Mouse (Mus musculus) thymus, adult 2 months (tissue): ENCODE results near the gene Hsf2.
"Not testable (repeated sequence)": the region's sequence is repeated elsewhere in the genome, so short reads cannot be mapped to it uniquely, and the experiment has no call there.

Experiments used
- CTCF ChIP-seq: fragments of 200-500 bp; IDR thresholded peaks from 2 replicates; pipeline ENCODE4 v1.5.1; 2012; ENCODE audit warnings: mild to moderate bottlenecking, control low read depth, low read length, moderate library complexity, borderline replicate concordance; ENCODE audit not compliant: control insufficient read depth, poor library complexity, insufficient read depth; ENCODE audit errors: extremely low read depth
- POLR2A ChIP-seq: fragments of 200-500 bp; IDR thresholded peaks from 2 replicates; pipeline ENCODE4 v1.6.1; 2012; ENCODE audit warnings: mild to moderate bottlenecking, low read length, control low read depth, moderate library complexity; ENCODE audit not compliant: control insufficient read depth, poor library complexity, insufficient read depth; ENCODE audit errors: extremely low read depth

GRCm38 (mm10) chr10:57463298-57463697 is 22.9 kb upstream of the Hsf2 start:
- not testable (repeated sequence) for TF ChIP-seq CTCF, POLR2A
